Mouse (Mus musculus) stomach, postnatal 0 days (tissue): Measurements from ENCODE around the gene Pfkm.
A peak's percentile ranks its signal among the peaks of the same experiment; 100 is the strongest.

Experiments
- CTCF ChIP-seq: IDR thresholded peaks from 2 replicates; pipeline ENCODE4 v1.5.1; 2016; ENCODE audit warnings: antibody characterized with exemption, low read depth, mild to moderate bottlenecking, moderate library complexity
- EP300 ChIP-seq: optimal IDR thresholded peaks from 2 replicates; pipeline ENCODE3; 2016; ENCODE audit warnings: antibody characterized with exemption

DNA sequence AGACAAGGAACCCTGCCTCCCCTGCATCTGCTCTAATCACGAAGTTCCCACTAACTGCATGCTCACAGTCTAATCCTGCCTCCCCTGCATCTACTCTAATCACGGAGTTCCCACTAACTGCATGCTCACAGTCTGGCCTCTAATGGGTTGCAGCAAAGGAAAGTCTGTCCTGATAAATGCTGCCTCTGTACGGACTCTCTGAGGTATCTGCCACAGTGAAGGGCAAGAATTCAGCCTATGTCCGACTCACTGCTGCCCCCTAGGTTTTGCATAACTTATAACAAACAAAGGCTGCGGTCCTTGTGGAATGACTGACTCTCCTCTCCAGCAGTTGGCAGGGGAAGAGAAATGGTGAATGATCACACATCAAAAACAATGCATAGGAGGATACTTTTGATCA, 37.1 kb upstream of the Pfkm start:
- TF ChIP-seq CTCF: peak; percentile 75
- no peak for TF ChIP-seq EP300
